ENCODE assay signal across 9 mouse cellular contexts in genomic region chr4:70534078-70534890, GRCm38 (mm10). TPM values are rescaled to one million over a fixed set of nuclear protein-coding genes. Genes with fewer than 3 reads are reported as not detected.
A peak's percentile ranks its signal among the peaks of the same experiment; 100 is the strongest.
DNase-seq lines count a peak whose midpoint lies in the region; ATAC-seq and TF ChIP-seq lines count a peak whose summit lies in the region.
"Had no signal": no experiment of that assay in that cellular context is flagged by ENCODE, and none has a peak within 500 bp of the region (broad histone marks: within the 10 kb centered on the region; RNA-seq: fewer than 3 reads in every experiment).

No protein-coding gene starts in this region.

- H3K4me3 ChIP-seq in gastrocnemius, adult 2 months: peak overlapping the region; percentile 95
- H3K4me3 ChIP-seq in kidney, adult 2 months (ENCODE audit: insufficient read depth, low read depth, low read length): peak overlapping the region; percentile 70
- peak overlapping the region; percentile 85 for H3K4me3 ChIP-seq in liver, adult 2 months (ENCODE audit: insufficient read depth, low read depth, low read length)
- peak overlapping the region; percentile 49 for H3K4me3 ChIP-seq in myocyte
- H3K4me3 ChIP-seq in stomach, embryonic 16.5 days (replicated peaks; ENCODE audit: low read length): peak overlapping the region; percentile 83

- DNase-seq in left cerebral cortex, adult 18-20 months (ENCODE audit: low spot score in 2 of 2): peak; percentile 30 to 32
- no peak for DNase-seq in left cerebral cortex, adult 11 months (ENCODE audit: low spot score)
- DNase-seq in cerebellum, postnatal 36 days: peak; percentile 54
- peak; percentile 51 for DNase-seq in gastrocnemius, adult 2 months
- DNase-seq in kidney, adult 2 months: peak; percentile 15
- peak; percentile 64 for DNase-seq in liver, adult 2 months (ENCODE audit: extremely low read depth, low read depth, low spot score)

- TF ChIP-seq CTCF in gastrocnemius, adult 2 months (IDR thresholded peaks at IDR 0.05): no peak
- no peak for TF ChIP-seq CTCF in kidney, adult 2 months (conservative IDR thresholded peaks at IDR 0.05; ENCODE audit: insufficient read depth, insufficient read length, low read depth, low read length)
- no peak for TF ChIP-seq CTCF in liver, adult 2 months (IDR thresholded peaks at IDR 0.05; ENCODE audit: low read depth, low read length)

- peak; percentile 32 for ATAC-seq in stomach, embryonic 16.5 days (ENCODE audit: insufficient read depth, low FRiP score)

- no peaks in the 10 kb centered on the region for H3K27me3 ChIP-seq in kidney, adult 2 months (replicated peaks; ENCODE audit: control insufficient read depth, insufficient read depth, low read length)
- H3K27me3 ChIP-seq in liver, adult 2 months (ENCODE audit: control insufficient read depth, insufficient read depth, low read length): no peaks in the 10 kb centered on the region
- no peaks in the 10 kb centered on the region for H3K27me3 ChIP-seq in myocyte (ENCODE audit: control insufficient read depth, insufficient read depth, insufficient read length)
- no peaks in the 10 kb centered on the region for H3K27me3 ChIP-seq in stomach, embryonic 16.5 days (ENCODE audit: control insufficient read depth, insufficient read depth, low read length)
- H3K27me3 ChIP-seq: CH12.LX had no signal

- no peaks in the 10 kb centered on the region for H3K36me3 ChIP-seq in kidney, adult 2 months (ENCODE audit: control insufficient read depth, insufficient read depth, low read length)
- no peaks in the 10 kb centered on the region for H3K36me3 ChIP-seq in liver, adult 2 months (ENCODE audit: control insufficient read depth, insufficient read depth, low read length)
- no peaks in the 10 kb centered on the region for H3K36me3 ChIP-seq in myocyte (ENCODE audit: control insufficient read depth, insufficient read depth)
- H3K36me3 ChIP-seq in stomach, embryonic 16.5 days (ENCODE audit: control insufficient read depth, insufficient read depth, low read length): no peaks in the 10 kb centered on the region

- no peaks in the 10 kb centered on the region for H3K9me3 ChIP-seq in stomach, embryonic 16.5 days (replicated peaks; ENCODE audit: control insufficient read depth, low read length)

- H3K79me2 ChIP-seq in liver, adult 2 months (ENCODE audit: control insufficient read depth, insufficient read depth, low read length): peaks cover 3% of the 10 kb centered on the region; the same call in 1 of the 2 replicates
- peaks cover 3% of the 10 kb centered on the region for H3K79me2 ChIP-seq in myocyte (ENCODE audit: control insufficient read depth, insufficient read depth)

- intact Hi-C loops in gastrocnemius, adult 2 months (cut with DNase I): loop anchor here (5.0 kb wide), 1 partner anchor 82 kb away; no protein-coding TSS in a partner anchor

- H3K4me1 ChIP-seq in kidney, adult 2 months (ENCODE audit: control insufficient read depth, insufficient read depth, low read length): no peaks in the 10 kb centered on the region; the same call in 1 of the 2 replicates
- peaks cover 12% of the 10 kb centered on the region for H3K4me1 ChIP-seq in liver, adult 2 months (ENCODE audit: control insufficient read depth, insufficient read depth, low read length)
- peaks cover 18% of the 10 kb centered on the region for H3K4me1 ChIP-seq in stomach, embryonic 16.5 days (ENCODE audit: control insufficient read depth, insufficient read depth, low read length)

- no peak for TF ChIP-seq POLR2A in kidney, adult 2 months (IDR thresholded peaks at IDR 0.05; ENCODE audit: low read depth, low read length)
- TF ChIP-seq POLR2A in liver, adult 2 months (IDR thresholded peaks at IDR 0.05; ENCODE audit: extremely low read depth, insufficient read depth, low read length): no peak
- no peak for TF ChIP-seq POLR2A in myocyte (IDR thresholded peaks at IDR 0.05; ENCODE audit: insufficient read length, low read depth)

- peak overlapping the region; percentile 84 for H3K27ac ChIP-seq in gastrocnemius, adult 2 months
- H3K27ac ChIP-seq in kidney, adult 2 months (ENCODE audit: insufficient read depth, low read depth, low read length): no peak overlapping the region; the same call in 1 of the 2 replicates
- peak overlapping the region; percentile 66 for H3K27ac ChIP-seq in liver, adult 2 months (replicated peaks; ENCODE audit: insufficient read depth, low read depth, low read length)
- peak overlapping the region; percentile 72 for H3K27ac ChIP-seq in stomach, embryonic 16.5 days (ENCODE audit: low read length)

- peak overlapping the region; percentile 87 for H3K9ac ChIP-seq in liver, adult 2 months (ENCODE audit: low read depth, low read length)
- peak overlapping the region; percentile 90 for H3K9ac ChIP-seq in stomach, embryonic 16.5 days (ENCODE audit: low read length)

- peak overlapping the region; percentile 91 for H3K4me2 ChIP-seq in myocyte (ENCODE audit: low read depth)
- peak overlapping the region; percentile 94 for H3K4me2 ChIP-seq in stomach, embryonic 16.5 days (ENCODE audit: low read depth, low read length)

- 1% methylated on average over 65 of the region's 66 CpGs for WGBS in kidney, adult 2 months
- WGBS in liver, adult 2 months: under 1% methylated on average over 61 of the region's 66 CpGs
- WGBS in stomach, embryonic 16.5 days: under 1% methylated on average over 64 of the region's 66 CpGs

- peak overlapping the region; percentile 51 for H3ac ChIP-seq in myocyte (ENCODE audit: control insufficient read depth, insufficient read length)

TF ChIP-seq in myocyte, 11 proteins besides CTCF, POLR2A, EP300 and RAD21:
- peak in 1 of 3 experiments; percentile 7 for TF ChIP-seq MYOD1 (IDR thresholded peaks at IDR 0.05; ENCODE audit: control insufficient read depth in 1 of 3, insufficient read length in 2 of 3, low read depth in 2 of 3)
- no peak for TF ChIP-seq MAX (IDR thresholded peaks at IDR 0.05; ENCODE audit: low read depth)
TF ChIP-seq in myocyte: peak in this region for 1.

RNA-seq across cellular contexts. Expression of gene Megf9, which starts 0.5 kb away (rescaled TPM):
- total RNA-seq in left cerebral cortex, adult 18-20 months (2021): 100 to 1,000 TPM; 104 to 113 TPM
- total RNA-seq in gastrocnemius, adult 2 months (2021): 1 to 10 TPM; 2.6 to 3.8 TPM
- polyA plus RNA-seq in kidney, adult 2 months (2012; rRNA removed): 8.9 and 9.8 TPM in 2 replicates
- total RNA-seq in liver, adult 2 months (2014; rRNA removed): 9.9 and 10.5 TPM in 2 replicates
- 8.6 and 16.1 TPM in 2 replicates for polyA plus RNA-seq in liver, adult 2 months (2012; rRNA removed)
- 2.6 TPM for polyA plus RNA-seq in myocyte (2012; fragmentation: generic; extraction: Trizol)
- 7.9 and 8.4 TPM in 2 replicates for polyA plus RNA-seq in stomach, embryonic 16.5 days (2015; fragmentation: Nextera tagmentation; extraction: Ambion mirVana)
- total RNA-seq: CH12.LX had no signal
